Mouse (Mus musculus) lung, adult 2 months (tissue): ENCODE data around the gene Rab33b. TPM values are rescaled to one million over a fixed set of nuclear protein-coding genes. Genes with fewer than 3 reads are reported as not detected.
"Not testable (repeated sequence)": the region's sequence is repeated elsewhere in the genome, so short reads cannot be mapped to it uniquely, and the experiment has no call there.

Source experiments
- DNase-seq: peaks from one replicate; pipeline ENCODE4 v3.0.0; 2022
- H3K4me1 ChIP-seq: fragments of 200-500 bp; 2 replicates; pipeline ENCODE4 v1.6.1; 2011; ENCODE audit warnings: low read length; ENCODE audit not compliant: control insufficient read depth, insufficient read depth
- H3K4me3 ChIP-seq: fragments of 200-500 bp; replicated peaks from 2 replicates; pipeline ENCODE3; 2011; ENCODE audit warnings: low read depth, mild to moderate bottlenecking, control low read depth, low read length; ENCODE audit errors: extremely low read depth
- CTCF ChIP-seq: fragments of 200-500 bp; IDR thresholded peaks from 2 replicates; pipeline ENCODE4 v1.5.1; 2011; ENCODE audit warnings: mild to moderate bottlenecking, low read length, control low read depth; ENCODE audit not compliant: insufficient read depth
- POLR2A ChIP-seq: fragments of 200-500 bp; IDR thresholded peaks from 2 replicates; pipeline ENCODE4 v1.6.1; 2011; ENCODE audit warnings: low read depth, mild to moderate bottlenecking, control low read depth, low read length, borderline replicate concordance; ENCODE audit errors: extremely low read depth
- WGBS: fragments of 180-500 bp; shearing (Covaris S2); methylation state at CpG from one replicate; pipeline ENCODE4 v1.1.7; 2018; 5-methylcytosine and 5-hydroxymethylcytosine counted together
- polyA plus RNA-seq: library from polyadenylated mRNA; depleted of rRNA; stranded (reverse); fragments of >200 nt; gene quantifications from 2 replicates; pipeline ENCODE4 v1.2.3, GENCODE M21; 2012; rRNA removed

The Rab33b gene
- 12.9 and 16.6 TPM in 2 replicates for polyA plus RNA-seq

DNA sequence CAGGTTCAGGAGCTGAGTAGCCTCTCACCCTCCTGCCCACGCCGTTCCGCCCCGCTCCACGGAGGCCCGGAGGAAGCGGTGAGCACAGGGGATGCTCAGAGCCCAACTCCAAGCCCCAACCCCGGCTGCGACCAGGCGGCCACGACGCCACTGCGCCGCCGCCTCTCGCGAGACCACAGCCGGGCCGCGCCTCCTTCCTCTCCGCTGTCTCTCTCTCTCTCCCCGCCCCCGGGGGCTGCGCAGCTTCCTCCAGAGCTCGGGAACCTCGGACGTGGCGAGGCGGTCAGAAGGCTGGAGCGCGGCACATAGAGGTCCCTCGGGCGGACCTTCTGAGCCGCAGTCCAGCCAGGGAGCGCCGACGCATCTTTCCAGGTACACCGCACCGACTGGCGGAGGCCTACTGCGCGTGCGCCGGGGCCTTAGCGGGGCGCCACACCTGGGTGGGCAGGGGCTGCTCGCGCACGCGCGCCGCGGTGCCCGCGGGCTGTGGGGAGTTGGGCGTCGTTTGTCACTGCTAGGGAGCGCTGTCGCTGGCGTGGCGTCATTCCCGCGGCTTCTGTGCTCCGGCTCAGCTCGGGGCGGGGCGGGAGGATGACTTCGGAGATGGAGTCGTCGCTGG lies at the start of gene Rab33b:
Gene Rab33b (plus strand): TSS at position 180 of the 619 bp plus-strand sequence.
- WGBS, result under 1% methylated on average over 70 of the region's 70 CpGs
- TF ChIP-seq POLR2A (peak; percentile 98), CTCF (no peak)
- peak; percentile 96 for DNase-seq
- Histone ChIP-seq H3K4me1 (no peaks in the 10 kb centered on the region; the same call in 1 of the 2 replicates), H3K4me3 (peak within 1 kb of the TSS; percentile 96)

DNA sequence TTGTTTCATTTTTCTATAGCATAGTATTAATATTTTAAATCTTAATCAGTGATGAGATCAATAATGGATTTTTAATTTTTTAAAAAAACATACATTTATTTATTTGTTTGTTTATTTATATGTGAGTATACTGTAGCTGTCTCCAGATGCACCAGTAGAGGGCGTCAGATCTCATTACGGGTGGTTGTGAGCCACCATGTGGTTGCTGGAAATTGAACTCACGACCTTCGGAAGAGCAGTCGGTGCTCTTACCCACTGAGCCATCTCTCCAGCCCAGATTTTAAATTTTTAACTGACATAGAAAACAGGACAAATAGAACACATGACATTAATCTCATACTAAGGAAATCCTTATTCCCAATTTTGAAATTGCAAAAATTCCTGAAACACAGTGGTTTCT lies 49.4 kb upstream of the Rab33b start:
- not testable (repeated sequence) for H3K4me3 ChIP-seq, H3K4me1 ChIP-seq, DNase-seq
- WGBS, result 86% methylated on average over 5 of the region's 5 CpGs

DNA sequence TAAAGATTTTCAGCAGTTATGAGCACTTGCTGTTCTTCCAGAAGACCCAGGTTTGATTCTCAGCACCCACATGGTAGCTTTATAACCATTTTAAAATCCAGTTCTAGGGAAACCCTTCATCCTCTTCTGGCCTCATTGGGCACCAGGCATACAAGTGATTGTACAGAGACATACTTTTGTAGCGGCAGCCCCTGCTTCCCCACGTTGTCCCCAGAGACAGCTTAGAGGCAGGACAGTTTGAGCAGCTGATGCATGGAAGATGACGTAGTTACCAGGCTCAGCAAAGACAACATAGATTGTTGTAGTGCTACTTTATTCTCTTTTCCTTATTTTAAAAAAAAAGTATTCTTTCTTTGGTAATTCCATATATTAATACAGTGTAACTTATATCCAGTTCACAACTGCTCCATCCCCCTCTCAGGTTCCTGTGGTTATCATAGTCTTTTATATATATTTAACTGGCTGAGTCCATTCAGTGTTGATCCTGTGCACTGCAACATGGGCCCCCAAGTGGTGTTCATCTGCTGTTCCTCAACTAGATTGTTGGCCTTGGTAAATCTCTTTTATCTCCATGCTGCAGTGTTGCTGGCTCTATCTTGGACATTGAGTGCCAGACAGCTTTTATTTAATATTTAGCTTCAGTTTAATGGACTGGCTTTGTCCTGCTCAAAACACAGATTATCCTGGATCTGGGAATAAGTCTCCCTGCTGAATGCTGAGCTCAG lies 48.7 kb upstream of the Rab33b start:
- H3K4me1 ChIP-seq, result no peaks in the 10 kb centered on the region
- WGBS, result 92% methylated on average over 3 of the region's 3 CpGs
- H3K4me3 ChIP-seq, result no peak overlapping the region
- TF ChIP-seq CTCF (no peak), POLR2A (no peak)
- DNase-seq, result no peak

DNA sequence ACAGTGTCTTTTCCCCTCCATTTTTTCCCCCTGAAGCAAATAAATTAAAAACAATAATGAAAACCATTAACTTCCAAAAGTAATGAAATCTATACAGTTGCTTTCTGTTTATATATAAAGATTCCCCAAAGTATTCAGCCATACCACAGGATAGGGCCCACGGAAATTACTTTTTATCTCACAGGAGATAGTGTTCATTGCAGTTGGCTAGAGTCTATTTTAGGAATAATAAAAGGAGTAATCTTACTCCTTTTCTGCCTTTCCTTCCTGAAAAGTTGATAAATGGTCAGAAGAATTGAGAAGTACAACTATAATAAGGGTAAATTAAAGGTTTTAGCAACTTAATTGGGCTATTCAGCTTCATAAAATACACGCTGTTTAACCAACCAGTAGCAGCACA lies 15.2 kb upstream of the Rab33b start:
- DNase-seq, result no peak
- WGBS, result 84% methylated on average over 2 of the region's 2 CpGs
- H3K4me3 ChIP-seq, result no peak overlapping the region
- no peaks in the 10 kb centered on the region for H3K4me1 ChIP-seq
- TF ChIP-seq CTCF (no peak), POLR2A (no peak)

- Histone ChIP-seq H3K4me1 (no peaks in the 10 kb centered on the region), H3K4me3 (no peak overlapping the region)
- 67% methylated on average over 4 of the region's 4 CpGs for WGBS
- no peak for TF ChIP-seq CTCF
- no peak for TF ChIP-seq POLR2A
- no peak for DNase-seq
Observed at GRCm38 (mm10) chr3:51475706-51476105, 8.0 kb upstream of the Rab33b start.

- no peak for DNase-seq
- TF ChIP-seq POLR2A, result no peak
- no peak for TF ChIP-seq CTCF
- no peak overlapping the region for H3K4me3 ChIP-seq
- WGBS, result 23% methylated on average over 2 of the region's 2 CpGs
- no peaks in the 10 kb centered on the region; the same call in 1 of the 2 replicates for H3K4me1 ChIP-seq
Observed at GRCm38 (mm10) chr3:51479893-51480292, 3.8 kb upstream of the Rab33b start.

DNA sequence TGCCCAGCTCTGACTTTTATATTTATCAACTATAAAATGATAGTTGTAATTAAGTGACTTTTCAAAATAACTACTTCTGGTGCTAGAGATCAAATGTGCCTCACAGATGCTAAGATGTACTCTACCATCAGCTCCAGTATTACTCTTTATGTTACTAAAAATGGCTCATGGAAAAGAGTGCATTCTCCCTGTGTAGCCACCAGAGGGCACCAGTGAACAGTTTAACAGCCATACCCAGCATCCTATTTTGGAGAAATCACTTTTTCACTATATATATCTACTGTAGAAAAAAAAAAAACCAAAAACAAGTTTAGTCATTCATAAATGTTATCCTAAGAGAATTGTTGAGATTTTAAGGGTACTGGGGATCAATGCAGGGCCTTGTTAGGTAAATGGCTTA lies 2.7 kb upstream of the Rab33b start:
- H3K4me3 ChIP-seq, result no peak overlapping the region
- H3K4me1 ChIP-seq, result no peaks in the 10 kb centered on the region; the same call in 1 of the 2 replicates
- TF ChIP-seq POLR2A, result no peak
- peak; percentile 54 for TF ChIP-seq CTCF
- peak; percentile 37 for DNase-seq

- H3K4me3 ChIP-seq, result no peak overlapping the region
- TF ChIP-seq POLR2A, result no peak
- TF ChIP-seq CTCF, result no peak
- WGBS, result 35% methylated on average over 3 of the region's 3 CpGs
- H3K4me1 ChIP-seq, result no peaks in the 10 kb centered on the region; the same call in 1 of the 2 replicates
- no peak for DNase-seq
Observed at GRCm38 (mm10) chr3:51481881-51482280, 1.8 kb upstream of the Rab33b start.

- WGBS, result 45% methylated on average over 3 of the region's 3 CpGs
- Histone ChIP-seq H3K4me3 (no peak overlapping the region), H3K4me1 (no peaks in the 10 kb centered on the region; the same call in 1 of the 2 replicates)
- TF ChIP-seq CTCF (no peak), POLR2A (no peak)
- DNase-seq, result no peak
Observed at GRCm38 (mm10) chr3:51482781-51483180, 939 bp upstream of the Rab33b start.

DNA sequence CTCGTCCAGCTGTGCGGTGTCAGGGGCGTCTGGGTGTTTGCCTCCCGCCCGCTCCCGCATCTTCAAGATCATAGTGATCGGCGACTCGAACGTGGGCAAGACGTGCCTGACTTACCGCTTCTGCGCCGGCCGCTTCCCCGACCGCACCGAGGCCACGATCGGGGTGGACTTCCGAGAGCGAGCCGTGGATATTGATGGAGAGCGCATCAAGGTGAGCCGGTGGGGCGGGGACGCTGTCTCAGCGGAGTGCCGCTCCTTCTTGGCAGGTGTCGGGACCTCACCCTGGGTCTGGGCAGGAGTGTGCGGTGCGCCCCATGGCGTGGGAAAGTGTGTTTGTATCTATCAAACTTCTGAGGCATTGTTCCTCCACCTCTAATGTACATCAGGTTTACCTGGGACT lies 650 bp downstream of the Rab33b start:
- no peak for DNase-seq

More for the DNA sequence above, 650 bp downstream of the Rab33b start:
- no peak for TF ChIP-seq CTCF
- no peak for TF ChIP-seq POLR2A
- Histone ChIP-seq H3K4me1 (no peaks in the 10 kb centered on the region; the same call in 1 of the 2 replicates), H3K4me3 (peak overlapping the region; percentile 96)
- under 1% methylated on average over 33 of the region's 33 CpGs for WGBS
